ENCODE assay signal across 8 mouse cellular contexts in genomic region chr1:66467821-66468703, GRCm38 (mm10). TPM values are rescaled to one million over a fixed set of nuclear protein-coding genes. Genes with fewer than 3 reads are reported as not detected.
DNase-seq lines count a peak whose midpoint lies in the region; ATAC-seq and TF ChIP-seq lines count a peak whose summit lies in the region.

TSS of gene Unc80 (plus strand) at chr1:66468367.

- peak within 1 kb of the TSS; percentile 75 for H3K4me2 ChIP-seq in forebrain, embryonic 16.5 days (ENCODE audit: low read length)
- peak within 1 kb of the TSS; percentile 70 for H3K4me2 ChIP-seq in hindbrain, embryonic 14.5 days (replicated peaks)
- peak within 1 kb of the TSS; percentile 76 for H3K4me2 ChIP-seq in midbrain, embryonic 12.5 days (replicated peaks)

- under 1% methylated on average over 64 of the region's 83 CpGs for WGBS in forebrain, embryonic 16.5 days
- WGBS in hindbrain, embryonic 14.5 days, result under 1% methylated on average over 59 of the region's 83 CpGs
- WGBS in midbrain, embryonic 12.5 days, result under 1% methylated on average over 56 of the region's 83 CpGs
- 3% methylated on average over 73 of the region's 83 CpGs for WGBS in small intestine, adult 2 months

- intact Hi-C loops in gastrocnemius, adult 2 months (cut with DNase I), result no loop called here
- intact Hi-C loops in left cerebral cortex, postnatal 25 days (cut with DNase I), result loop anchor here (2.0 to 5.0 kb wide), 2 partner anchors 145 to 291 kb away; partner anchors contain the start of gene Map2

- no peaks in the 10 kb centered on the region for H3K9me3 ChIP-seq in forebrain, embryonic 16.5 days (ENCODE audit: control insufficient read depth, low read length)
- H3K9me3 ChIP-seq in hindbrain, embryonic 14.5 days (ENCODE audit: control insufficient read depth, low read length), result no peaks in the 10 kb centered on the region
- no peaks in the 10 kb centered on the region for H3K9me3 ChIP-seq in midbrain, embryonic 12.5 days

- no peak within 1 kb of the TSS for H3K27ac ChIP-seq in gastrocnemius, adult 2 months
- no peak within 1 kb of the TSS; the same call in 1 of the 2 replicates for H3K27ac ChIP-seq in forebrain, embryonic 16.5 days (ENCODE audit: low read length)
- H3K27ac ChIP-seq in hindbrain, embryonic 14.5 days, result peak within 1 kb of the TSS; percentile 53
- peak within 1 kb of the TSS; percentile 22; the same call in 1 of the 2 replicates for H3K27ac ChIP-seq in midbrain, embryonic 12.5 days (replicated peaks)
- no peak within 1 kb of the TSS for H3K27ac ChIP-seq in small intestine, adult 2 months (ENCODE audit: insufficient read depth, low read depth, low read length)

- H3K4me1 ChIP-seq in forebrain, embryonic 16.5 days (replicated peaks; ENCODE audit: control insufficient read depth, insufficient read depth, low read length), result peaks cover 6% of the 10 kb centered on the region
- 0 out of 2 replicates have a peak, but pooled peaks cover 13% of the 10 kb centered on the region for H3K4me1 ChIP-seq in hindbrain, embryonic 14.5 days (replicated peaks; ENCODE audit: control insufficient read depth, insufficient read depth, low read length)
- peaks cover 5% of the 10 kb centered on the region; the same call in 1 of the 2 replicates for H3K4me1 ChIP-seq in midbrain, embryonic 12.5 days
- H3K4me1 ChIP-seq in small intestine, adult 2 months (ENCODE audit: control insufficient read depth, insufficient read depth, insufficient read length, low read length), result no peaks in the 10 kb centered on the region

- peak; percentile 58 for DNase-seq in gastrocnemius, adult 2 months
- no peak for DNase-seq in gastrocnemius, adult 18-20 months (ENCODE audit: low spot score)
- peak; percentile 80 to 89 for DNase-seq in cerebellum, adult 18-20 months
- DNase-seq in hindbrain, embryonic 14.5 days (ENCODE audit: low spot score), result peak; percentile 58
- DNase-seq in left cerebral cortex, postnatal 25 days (ENCODE audit: low spot score in 2 of 2), result peak; percentile 71 to 78

- no peaks in the 10 kb centered on the region for H3K36me3 ChIP-seq in forebrain, embryonic 16.5 days (ENCODE audit: control insufficient read depth, insufficient read depth)
- no peaks in the 10 kb centered on the region for H3K36me3 ChIP-seq in hindbrain, embryonic 14.5 days (replicated peaks; ENCODE audit: control insufficient read depth, insufficient read depth)
- H3K36me3 ChIP-seq in midbrain, embryonic 12.5 days, result no peaks in the 10 kb centered on the region
- no peaks in the 10 kb centered on the region for H3K36me3 ChIP-seq in small intestine, adult 2 months (ENCODE audit: control insufficient read depth, insufficient read depth, low read length)

- TF ChIP-seq CTCF in gastrocnemius, adult 2 months (IDR thresholded peaks at IDR 0.05), result no peak
- TF ChIP-seq CTCF in small intestine, adult 2 months (IDR thresholded peaks at IDR 0.05; ENCODE audit: extremely low read depth, insufficient read length, insufficient replicate concordance, low read depth, low read length), result no peak

- no peaks in the 10 kb centered on the region for H3K27me3 ChIP-seq in forebrain, embryonic 16.5 days (replicated peaks; ENCODE audit: control insufficient read depth, insufficient read depth, low read length)
- H3K27me3 ChIP-seq in hindbrain, embryonic 14.5 days (ENCODE audit: control insufficient read depth, insufficient read depth, low read length), result no peaks in the 10 kb centered on the region
- peaks cover 5% of the 10 kb centered on the region; the same call in 1 of the 2 replicates for H3K27me3 ChIP-seq in midbrain, embryonic 12.5 days
- peaks cover 13% of the 10 kb centered on the region for H3K27me3 ChIP-seq in small intestine, adult 2 months (ENCODE audit: control insufficient read depth, insufficient read depth, low read length)

- peak within 1 kb of the TSS; percentile 61 for H3K4me3 ChIP-seq in gastrocnemius, adult 2 months
- H3K4me3 ChIP-seq in forebrain, embryonic 16.5 days (replicated peaks; ENCODE audit: low read length), result peak within 1 kb of the TSS; percentile 68
- H3K4me3 ChIP-seq in hindbrain, embryonic 14.5 days (replicated peaks; ENCODE audit: low read length), result peak within 1 kb of the TSS; percentile 62
- H3K4me3 ChIP-seq in midbrain, embryonic 12.5 days, result peak within 1 kb of the TSS; percentile 65
- 0 out of 2 replicates have a peak within 1 kb of the TSS, but pooled peaks have one; percentile 8 for H3K4me3 ChIP-seq in small intestine, adult 2 months (ENCODE audit: low read depth, low read length)

- peak; percentile 93 for ATAC-seq in forebrain, embryonic 16.5 days
- ATAC-seq in hindbrain, embryonic 14.5 days (ENCODE audit: low FRiP score), result peak; percentile 93
- ATAC-seq in midbrain, embryonic 12.5 days (ENCODE audit: low FRiP score, low read depth), result peak; percentile 97

- peak within 1 kb of the TSS; percentile 83 for H3K9ac ChIP-seq in forebrain, embryonic 16.5 days (replicated peaks; ENCODE audit: low read depth, low read length)
- peak within 1 kb of the TSS; percentile 73 for H3K9ac ChIP-seq in hindbrain, embryonic 14.5 days
- peak within 1 kb of the TSS; percentile 61 for H3K9ac ChIP-seq in midbrain, embryonic 12.5 days (replicated peaks)

- TF ChIP-seq POLR2A in small intestine, adult 2 months (IDR thresholded peaks at IDR 0.05; ENCODE audit: low read depth, low read length), result no peak

RNA-seq across cellular contexts. Expression of gene Unc80, which starts in this region (rescaled TPM):
- not detected for total RNA-seq in gastrocnemius, adult 2 months (2021)
- total RNA-seq in gastrocnemius, adult 18-20 months (2021), result under 1 TPM in 1 of 2 experiments, not detected in 1; 0.02 TPM
- polyA plus RNA-seq in forebrain, embryonic 16.5 days (2015; fragmentation: Nextera tagmentation; extraction: Ambion mirVana), result 2.3 and 4.6 TPM in 2 replicates
- 10.4 and 11.1 TPM in 2 replicates for polyA plus RNA-seq in hindbrain, embryonic 14.5 days (2014; fragmentation: Nextera tagmentation; extraction: Ambion mirVana)
- 100 to 1,000 TPM; 214 to 226 TPM for total RNA-seq in left cerebral cortex, postnatal 25 days (2021)
- polyA plus RNA-seq in midbrain, embryonic 12.5 days (2016; fragmentation: Nextera tagmentation; extraction: Ambion mirVana), result 1.1 and 2.0 TPM in 2 replicates
- 0.10 and 0.19 TPM in 2 replicates for polyA plus RNA-seq in small intestine, adult 2 months (2012; rRNA removed)

Comparison
In these comparisons a context has a peak if more than half of its experiments do, and no peak if none do; other contexts are left out.
1. RNA of gene Unc80 (total RNA-seq): 214 to 226 TPM in left cerebral cortex, postnatal 25 days; 0.02 TPM in gastrocnemius, adult 18-20 months and not detected in gastrocnemius, adult 2 months; every median in the first group is over 100 times any median in the second.
2. Peak in DNase-seq and H3K4me3 ChIP-seq in gastrocnemius, adult 2 months; RNA of the gene not detected or under 1 TPM.
3. H3K27ac ChIP-seq: peak in hindbrain, embryonic 14.5 days (single experiment) and midbrain, embryonic 12.5 days (single experiment); none in gastrocnemius, adult 2 months (single experiment), forebrain, embryonic 16.5 days (single experiment) and small intestine, adult 2 months (single experiment).
4. H3K4me3 ChIP-seq: peak in every context shown above with its lines; median percentile 68 in forebrain, embryonic 16.5 days; 65 in midbrain, embryonic 12.5 days; 62 in hindbrain, embryonic 14.5 days; 61 in gastrocnemius, adult 2 months; 8 in small intestine, adult 2 months.
5. Peak in every context shown above with its lines, with median percentiles within 50 percentile points of each other: ATAC-seq, H3K4me2 ChIP-seq and H3K9ac ChIP-seq.